Mouse (Mus musculus): ENCODE measurements around the gene Olfr1000.
"Not testable (repeated sequence)": the region's sequence is repeated elsewhere in the genome, so short reads cannot be mapped to it uniquely, and the experiment has no call there.

The Olfr1000 gene

GRCm38 (mm10) chr2:85611803-85612202 is at the start of gene Olfr1000:
Gene Olfr1000, minus strand, starts transcription at chr2:85611903.
- no peak for DNase-seq (ENCODE audit: low spot score in 2 of 2)

DNA sequence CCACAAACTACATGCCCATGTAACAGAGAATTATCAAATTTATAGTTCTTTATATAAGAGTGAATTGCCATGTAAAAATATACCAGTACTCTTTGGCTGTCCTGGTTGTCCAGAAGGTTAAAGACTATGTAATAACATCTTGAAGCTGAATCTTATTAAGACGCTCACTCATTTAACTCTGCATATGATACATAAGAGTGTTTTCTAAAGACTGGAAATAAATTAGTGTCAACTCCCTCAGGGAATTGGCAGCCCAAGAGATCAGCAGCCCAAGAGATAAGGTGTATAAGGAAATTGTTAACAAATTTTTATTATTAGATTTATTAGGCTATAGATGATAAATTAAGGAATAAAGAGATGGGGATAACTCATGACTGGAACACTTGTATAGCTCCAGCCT is 38.9 kb upstream of the Olfr1000 start, which contains the start of gene Olfr1002:
Gene Olfr1002 (minus strand): TSS at position 101 of the 400 bp plus-strand sequence.
- no peak for DNase-seq (ENCODE audit: low spot score in 2 of 2)

- DNase-seq (ENCODE audit: low spot score in 2 of 2): not testable (repeated sequence)
These were observed 23.1 kb downstream of the Olfr1000 start, which contains the start of gene Olfr998 for GRCm38 (mm10) chr2:85588648-85589047. Gene Olfr998, plus strand, starts transcription at chr2:85588948.

DNA sequence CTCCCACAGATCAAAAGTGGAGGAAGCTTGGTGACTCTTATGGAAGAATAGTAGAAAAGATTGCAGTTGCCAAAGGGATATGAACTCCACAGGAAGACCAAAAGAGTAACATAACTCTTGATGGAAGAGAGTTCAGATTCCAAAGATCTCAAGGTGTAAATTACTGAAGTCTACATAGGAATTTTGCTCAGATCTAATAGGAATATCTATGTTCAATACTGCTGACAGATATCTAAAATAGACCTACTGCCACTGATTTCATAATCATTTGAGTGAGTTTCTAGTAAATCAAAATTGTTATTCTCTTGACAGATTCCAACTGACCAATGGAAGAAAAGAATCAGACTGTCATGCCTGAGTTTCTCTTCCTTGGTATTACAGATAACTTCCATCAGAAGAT is 32.8 kb downstream of the Olfr1000 start, which contains the start of gene Olfr996:
Gene Olfr996 (plus strand): TSS at position 301 of the 400 bp plus-strand sequence.
- DNase-seq (ENCODE audit: low spot score in 2 of 2): no peak

GRCm38 (mm10) chr2:85561187-85561586 is 50.5 kb downstream of the Olfr1000 start:
- DNase-seq (ENCODE audit: low spot score in 2 of 2): no peak

- DNase-seq (ENCODE audit: low spot score in 2 of 2): no peak
These were observed 51.5 kb downstream of the Olfr1000 start for GRCm38 (mm10) chr2:85560226-85560625.
